Mouse (Mus musculus) forebrain, embryonic 16.5 days (tissue): ENCODE results near the gene Mthfd1. TPM values are rescaled to one million over a fixed set of nuclear protein-coding genes. Genes with fewer than 3 reads are reported as not detected.

Experiments
- ATAC-seq: fragments of 200-750 bp; cut with Nextera tagmentation; 2 replicates; pipeline ENCODE4 v1.8.0; 2017; ENCODE audit warnings: mild to moderate bottlenecking, moderate library complexity
- H3K27ac ChIP-seq: fragments of 300-500 bp; sonication (generic); 2 replicates; pipeline ENCODE4 v1.5.1; 2014; ENCODE audit warnings: low read length, control low read depth
- H3K27me3 ChIP-seq: fragments of 300-500 bp; sonication (generic); replicated peaks from 2 replicates; pipeline ENCODE4 v1.6.1; 2014; ENCODE audit warnings: low read length; ENCODE audit not compliant: control insufficient read depth, insufficient read depth
- H3K36me3 ChIP-seq: fragments of 300-500 bp; sonication (generic); 2 replicates; pipeline ENCODE4 v1.6.1; 2014; ENCODE audit not compliant: control insufficient read depth, insufficient read depth
- H3K4me1 ChIP-seq: fragments of 300-500 bp; sonication (generic); replicated peaks from 2 replicates; pipeline ENCODE4 v1.6.1; 2014; ENCODE audit warnings: low read length; ENCODE audit not compliant: control insufficient read depth, insufficient read depth
- H3K4me2 ChIP-seq: fragments of 300-500 bp; sonication (generic); 2 replicates; pipeline ENCODE4 v1.6.1; 2014; ENCODE audit warnings: mild to moderate bottlenecking, low read length, control low read depth
- H3K4me3 ChIP-seq: fragments of 300-500 bp; sonication (generic); replicated peaks from 2 replicates; pipeline ENCODE4 v1.5.1; 2014; ENCODE audit warnings: mild to moderate bottlenecking, low read length, control low read depth
- H3K9ac ChIP-seq: fragments of 300-500 bp; sonication (generic); replicated peaks from 2 replicates; pipeline ENCODE4 v1.6.1; 2014; ENCODE audit warnings: low read depth, low read length, control low read depth
- H3K9me3 ChIP-seq: fragments of 300-500 bp; sonication (generic); 2 replicates; pipeline ENCODE4 v1.6.1; 2016; ENCODE audit warnings: low read length; ENCODE audit not compliant: control insufficient read depth
- WGBS: fragments of 180-500 bp; shearing (Covaris S2); extraction: QIAGEN DNeasy Blood & Tissue Kit; methylation state at CpG from one replicate; pipeline ENCODE4 v1.1.7; 2014; 5-methylcytosine and 5-hydroxymethylcytosine counted together
- polyA plus RNA-seq: library from polyadenylated mRNA; unstranded; fragments of >200 nt; fragmentation: Nextera tagmentation; extraction: Ambion mirVana; gene quantifications from 2 replicates; pipeline ENCODE4 v1.2.1, GENCODE M21; 2015

Mthfd1 gene
- polyA plus RNA-seq, 1 experiment from 2014 or later = 47.8 TPM

DNA sequence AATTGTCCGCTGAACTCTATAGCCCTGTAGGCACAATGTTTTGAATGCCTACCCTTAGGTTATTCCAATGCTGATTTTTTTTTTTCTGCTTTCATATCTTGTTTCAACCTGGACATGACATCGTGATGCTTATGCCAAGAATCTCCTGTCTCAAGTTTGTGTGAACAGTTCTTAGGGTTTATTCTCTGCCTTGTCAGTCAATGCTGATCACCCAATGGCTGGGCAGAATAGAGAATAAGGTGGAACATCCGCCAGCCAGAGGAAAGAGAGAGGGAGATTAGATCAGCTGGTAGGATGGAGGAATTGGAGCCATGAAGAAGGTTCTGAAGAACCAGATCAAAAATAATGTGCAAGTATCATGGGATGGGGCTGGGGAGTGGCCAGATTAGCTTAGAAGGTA, 5.6 kb downstream of the Mthfd1 start:
- Histone ChIP-seq H3K9me3 (no peaks in the 10 kb centered on the region), H3K4me2 (no peak overlapping the region), H3K9ac (no peak overlapping the region), H3K4me1 (peaks cover 25% of the 10 kb centered on the region), H3K27me3 (no peaks in the 10 kb centered on the region), H3K36me3 (no peaks in the 10 kb centered on the region), H3K27ac (no peak overlapping the region), H3K4me3 (no peak overlapping the region)
- no peak for ATAC-seq
- WGBS = 88% methylated on average over 3 of the region's 3 CpGs

DNA sequence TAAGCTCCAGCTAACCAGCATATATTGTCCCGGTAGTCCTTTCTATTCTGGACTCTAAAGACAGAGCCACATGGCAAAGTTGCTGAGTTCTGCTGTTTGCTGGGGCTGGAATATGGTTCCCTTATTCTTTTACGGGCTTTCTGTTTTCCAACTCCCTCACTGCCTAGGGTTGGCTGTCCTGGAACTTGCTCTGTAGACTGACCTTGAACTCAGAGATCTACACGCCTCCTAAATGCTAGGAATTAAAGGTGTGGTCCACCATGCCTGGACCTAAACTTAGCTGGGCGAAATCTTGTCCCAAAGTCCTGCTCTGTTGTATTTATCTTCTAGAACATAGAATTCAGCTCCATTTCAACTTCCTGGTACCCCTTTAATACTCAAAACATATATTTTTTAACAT, 6.5 kb downstream of the Mthfd1 start:
- 91% methylated on average over 4 of the region's 4 CpGs for WGBS

DNA sequence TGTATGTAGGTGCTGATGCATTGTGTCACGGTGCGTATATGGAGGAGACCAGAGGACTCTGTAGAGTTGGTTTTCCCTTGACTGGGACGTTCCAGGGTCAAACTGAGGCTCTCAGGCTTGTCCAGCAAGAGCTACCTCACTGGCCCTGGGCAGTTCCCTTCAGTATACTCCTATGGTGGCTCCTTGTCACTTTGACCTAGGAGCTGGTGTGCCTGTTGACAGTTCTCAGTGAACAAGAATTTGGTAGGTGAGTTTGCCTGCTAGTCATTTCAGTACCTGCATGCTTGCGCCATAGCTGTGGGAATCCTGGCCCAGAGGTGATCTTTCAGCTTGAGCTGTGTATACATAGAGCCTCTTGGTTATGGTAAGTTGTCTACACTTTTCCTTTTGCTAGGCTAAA, 7.8 kb downstream of the Mthfd1 start:
- Histone ChIP-seq H3K27ac (no peak overlapping the region), H3K4me1 (peaks cover 13% of the 10 kb centered on the region), H3K36me3 (no peaks in the 10 kb centered on the region), H3K4me3 (no peak overlapping the region), H3K9me3 (no peaks in the 10 kb centered on the region), H3K27me3 (no peaks in the 10 kb centered on the region), H3K4me2 (no peak overlapping the region), H3K9ac (no peak overlapping the region)
- WGBS = 90% methylated on average over 4 of the region's 4 CpGs
- no peak for ATAC-seq

More for the DNA sequence above, 6.5 kb downstream of the Mthfd1 start:
- no peak overlapping the region for H3K9ac ChIP-seq
- H3K4me2 ChIP-seq = no peak overlapping the region
- ATAC-seq = no peak
- no peaks in the 10 kb centered on the region for H3K36me3 ChIP-seq
- H3K4me1 ChIP-seq = peaks cover 16% of the 10 kb centered on the region
- no peak overlapping the region for H3K4me3 ChIP-seq
- H3K9me3 ChIP-seq = no peaks in the 10 kb centered on the region
- no peaks in the 10 kb centered on the region for H3K27me3 ChIP-seq
- H3K27ac ChIP-seq = no peak overlapping the region

DNA sequence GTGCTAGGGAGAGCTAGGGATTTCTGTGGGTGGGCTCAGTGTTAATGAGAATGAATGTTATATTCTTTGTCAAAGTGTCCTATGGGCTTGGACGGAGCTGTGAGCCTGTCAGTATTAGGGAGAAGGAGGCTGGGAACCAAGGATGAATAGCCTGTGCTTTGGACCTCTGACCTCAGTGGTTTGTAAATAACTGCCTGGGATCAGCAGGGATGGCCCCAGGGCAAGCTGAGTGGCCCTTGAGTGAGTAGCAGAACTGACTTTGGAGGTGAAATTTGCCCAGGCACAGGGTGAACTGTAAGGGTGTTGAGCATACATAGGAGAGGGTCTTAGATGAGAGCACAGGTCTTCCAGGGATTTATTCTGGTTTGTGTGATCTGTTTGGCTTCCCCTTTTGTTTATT, 8.8 kb downstream of the Mthfd1 start:
- no peaks in the 10 kb centered on the region for H3K9me3 ChIP-seq
- no peaks in the 10 kb centered on the region for H3K27me3 ChIP-seq
- H3K27ac ChIP-seq = peak overlapping the region; percentile 53
- ATAC-seq = no peak
- no peak overlapping the region for H3K4me2 ChIP-seq
- H3K4me1 ChIP-seq = peaks cover 13% of the 10 kb centered on the region
- no peaks in the 10 kb centered on the region for H3K36me3 ChIP-seq
- no peak overlapping the region for H3K9ac ChIP-seq
- 48% methylated on average over 1 of the region's 1 CpGs for WGBS
- H3K4me3 ChIP-seq = no peak overlapping the region

DNA sequence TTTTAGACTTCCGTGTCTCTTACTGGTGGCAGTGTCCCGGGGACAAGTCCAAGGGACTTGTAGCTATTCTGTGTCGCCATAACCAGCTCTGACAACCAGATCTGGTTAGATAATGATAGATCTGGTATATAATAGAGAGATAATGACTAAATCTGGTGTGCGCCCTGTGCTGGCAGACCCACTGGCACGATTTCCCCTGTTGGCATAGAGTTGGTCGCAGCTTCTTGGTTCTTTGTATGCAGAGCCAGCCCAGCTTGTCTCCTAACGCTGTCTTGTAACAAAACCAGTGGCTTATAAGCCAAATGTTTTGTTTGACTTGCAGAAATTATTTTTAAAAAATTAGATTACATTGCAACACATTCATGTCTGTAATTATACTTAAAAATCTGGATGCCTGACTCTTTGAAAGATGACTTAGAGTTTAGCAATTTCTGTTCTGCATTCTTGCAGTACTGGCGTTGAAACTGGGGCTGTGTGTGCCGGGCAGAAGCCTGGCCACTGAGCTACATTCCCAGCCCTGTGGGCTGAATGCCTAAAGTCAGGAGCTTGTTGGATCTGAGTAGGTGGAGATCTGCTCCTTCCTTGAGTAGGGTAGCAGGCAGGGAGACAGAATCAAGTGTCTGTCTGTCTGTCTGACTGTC, 9.3 kb downstream of the Mthfd1 start:
- no peak overlapping the region for H3K4me3 ChIP-seq
- H3K4me1 ChIP-seq = peaks cover 13% of the 10 kb centered on the region
- no peak overlapping the region; the same call in 1 of the 2 replicates for H3K4me2 ChIP-seq
- peak overlapping the region; percentile 66 for H3K27ac ChIP-seq
- 57% methylated on average over 9 of the region's 9 CpGs for WGBS
- no peaks in the 10 kb centered on the region for H3K9me3 ChIP-seq
- H3K36me3 ChIP-seq = no peaks in the 10 kb centered on the region
- H3K9ac ChIP-seq = no peak overlapping the region
- peak; percentile 79 for ATAC-seq
- no peaks in the 10 kb centered on the region for H3K27me3 ChIP-seq

DNA sequence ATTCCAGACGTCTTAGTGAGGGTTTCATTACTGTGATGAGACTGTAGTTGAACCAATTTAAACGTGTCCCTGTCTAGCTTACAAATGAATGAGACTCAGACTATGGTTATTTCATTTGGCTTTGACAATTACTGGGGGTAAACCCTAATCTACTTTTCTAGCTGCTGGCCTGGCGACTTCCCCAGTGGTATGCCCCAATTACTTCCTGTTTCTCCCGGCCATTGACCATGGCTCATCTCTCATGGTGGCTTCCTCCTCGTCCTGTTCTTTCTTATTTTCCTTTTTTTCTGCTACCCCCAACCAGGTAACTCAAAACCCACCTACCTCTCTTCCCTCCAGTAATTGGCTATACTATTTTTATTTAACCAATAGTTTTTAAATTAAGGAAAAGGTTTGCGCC, 9.9 kb downstream of the Mthfd1 start:
- H3K4me1 ChIP-seq = peaks cover 13% of the 10 kb centered on the region
- H3K27me3 ChIP-seq = no peaks in the 10 kb centered on the region
- H3K9ac ChIP-seq = no peak overlapping the region
- H3K4me3 ChIP-seq = no peak overlapping the region
- H3K27ac ChIP-seq = no peak overlapping the region; the same call in 1 of the 2 replicates
- no peak for ATAC-seq
- no peak overlapping the region; the same call in 1 of the 2 replicates for H3K4me2 ChIP-seq
- no peaks in the 10 kb centered on the region for H3K9me3 ChIP-seq
- WGBS = 73% methylated on average over 6 of the region's 6 CpGs
- H3K36me3 ChIP-seq = no peaks in the 10 kb centered on the region

DNA sequence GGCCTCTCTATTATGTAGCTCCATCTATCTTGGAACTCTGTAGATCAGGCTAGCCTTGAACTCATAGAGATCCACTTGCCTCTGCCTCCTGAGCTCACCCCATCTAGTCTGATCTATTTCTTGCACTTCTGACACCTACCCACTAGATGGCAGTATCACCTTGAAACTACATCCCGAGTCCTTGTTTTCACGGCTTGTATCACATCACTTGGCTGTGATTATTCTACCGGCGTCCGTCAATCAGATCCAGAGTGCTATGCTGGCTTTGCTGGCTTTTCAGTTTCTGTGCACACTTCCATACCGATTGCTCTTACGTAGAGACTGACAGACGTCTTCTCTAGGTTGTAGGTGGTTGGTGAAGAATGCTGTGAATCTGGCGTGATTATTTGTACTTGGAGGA, 11.8 kb downstream of the Mthfd1 start:
- Histone ChIP-seq H3K36me3 (no peaks in the 10 kb centered on the region), H3K27ac (no peak overlapping the region), H3K4me3 (no peak overlapping the region), H3K4me2 (no peak overlapping the region), H3K9me3 (no peaks in the 10 kb centered on the region), H3K9ac (no peak overlapping the region), H3K4me1 (peaks cover 13% of the 10 kb centered on the region), H3K27me3 (no peaks in the 10 kb centered on the region)
- ATAC-seq = peak; percentile 60; the same call in 1 of the 2 replicates
- 59% methylated on average over 9 of the region's 9 CpGs for WGBS

DNA sequence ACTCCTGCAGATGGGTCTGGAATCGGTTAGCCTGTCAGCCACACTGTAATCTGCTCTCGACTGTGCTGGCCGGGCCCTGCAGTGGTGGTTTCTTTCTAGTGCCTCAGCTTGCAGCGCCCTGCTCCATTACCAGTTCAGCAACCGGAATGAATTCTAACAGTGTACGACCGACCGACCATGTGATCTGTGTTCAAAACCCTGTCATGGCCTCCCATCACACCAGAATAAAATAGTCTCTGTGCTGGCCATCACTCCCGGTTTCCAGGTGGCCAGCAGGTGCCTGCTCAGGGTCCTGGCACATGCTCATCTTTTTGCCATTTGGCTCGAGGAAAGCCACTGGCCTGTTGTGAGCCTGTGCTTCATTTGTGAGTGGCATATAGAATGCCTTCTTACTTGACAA, 13.6 kb downstream of the Mthfd1 start:
- Histone ChIP-seq H3K9me3 (no peaks in the 10 kb centered on the region), H3K4me1 (peaks cover 13% of the 10 kb centered on the region), H3K36me3 (no peaks in the 10 kb centered on the region), H3K9ac (no peak overlapping the region), H3K27ac (no peak overlapping the region), H3K4me3 (no peak overlapping the region), H3K4me2 (no peak overlapping the region), H3K27me3 (no peaks in the 10 kb centered on the region)
- 76% methylated on average over 10 of the region's 10 CpGs for WGBS
- ATAC-seq = no peak

DNA sequence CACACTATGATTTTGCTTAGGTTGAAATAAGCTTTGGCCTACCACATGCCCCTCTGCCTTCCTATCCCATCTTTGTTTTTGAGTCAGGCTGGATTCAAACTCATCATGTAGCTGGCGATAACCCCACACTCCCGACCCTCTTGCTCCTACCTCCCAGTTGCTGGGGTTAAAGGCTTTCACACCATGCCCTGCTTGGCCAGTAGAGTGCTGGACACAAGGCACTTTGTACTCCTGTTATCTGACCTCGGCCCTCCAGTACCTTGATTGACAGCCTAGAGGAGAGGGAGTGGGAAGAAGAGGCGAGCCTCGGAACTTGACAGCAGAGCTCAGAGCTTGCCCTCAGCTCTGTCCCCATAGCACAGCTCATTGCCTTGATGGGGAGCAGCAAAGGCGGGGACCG, 14.1 kb downstream of the Mthfd1 start:
- Histone ChIP-seq H3K27ac (no peak overlapping the region), H3K4me1 (peaks cover 8% of the 10 kb centered on the region), H3K9me3 (no peaks in the 10 kb centered on the region), H3K36me3 (no peaks in the 10 kb centered on the region), H3K4me2 (no peak overlapping the region), H3K4me3 (no peak overlapping the region), H3K9ac (no peak overlapping the region), H3K27me3 (no peaks in the 10 kb centered on the region)
- no peak for ATAC-seq
- 75% methylated on average over 7 of the region's 7 CpGs for WGBS

DNA sequence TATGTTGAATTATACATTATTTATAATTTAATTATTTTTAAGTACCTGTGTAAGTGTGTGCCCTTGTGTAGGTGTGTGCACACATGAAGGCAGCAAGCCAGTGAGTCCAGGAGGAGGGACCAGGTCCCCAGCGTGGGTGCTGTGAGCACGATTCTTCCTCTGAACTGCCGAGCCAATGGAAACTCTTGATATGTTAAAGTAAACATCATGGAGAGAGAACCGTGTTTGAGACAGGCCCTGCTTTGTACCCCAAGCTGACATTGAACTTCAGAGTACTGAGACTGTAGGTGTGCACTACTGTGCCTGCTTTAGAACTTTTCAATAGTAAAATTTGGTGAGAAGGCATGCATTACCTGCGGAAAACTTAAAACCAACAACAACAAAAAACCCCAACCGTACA, 16.4 kb downstream of the Mthfd1 start:
- H3K27ac ChIP-seq = no peak overlapping the region
- H3K36me3 ChIP-seq = no peaks in the 10 kb centered on the region
- WGBS = 95% methylated on average over 6 of the region's 6 CpGs
- H3K27me3 ChIP-seq = no peaks in the 10 kb centered on the region
- no peaks in the 10 kb centered on the region for H3K9me3 ChIP-seq
- no peak overlapping the region for H3K9ac ChIP-seq
- H3K4me3 ChIP-seq = no peak overlapping the region
- no peaks in the 10 kb centered on the region for H3K4me1 ChIP-seq
- ATAC-seq = no peak
- H3K4me2 ChIP-seq = no peak overlapping the region
